Mouse (Mus musculus) 416B (cell line): Measurements from ENCODE around the gene Slc7a8.
A peak's percentile ranks its signal among the peaks of the same experiment; 100 is the strongest.

Source experiments
- DNase-seq: peaks from one replicate; pipeline ENCODE4 v3.0.0; 2011; ENCODE audit warnings: low read depth

Gene Slc7a8

DNA sequence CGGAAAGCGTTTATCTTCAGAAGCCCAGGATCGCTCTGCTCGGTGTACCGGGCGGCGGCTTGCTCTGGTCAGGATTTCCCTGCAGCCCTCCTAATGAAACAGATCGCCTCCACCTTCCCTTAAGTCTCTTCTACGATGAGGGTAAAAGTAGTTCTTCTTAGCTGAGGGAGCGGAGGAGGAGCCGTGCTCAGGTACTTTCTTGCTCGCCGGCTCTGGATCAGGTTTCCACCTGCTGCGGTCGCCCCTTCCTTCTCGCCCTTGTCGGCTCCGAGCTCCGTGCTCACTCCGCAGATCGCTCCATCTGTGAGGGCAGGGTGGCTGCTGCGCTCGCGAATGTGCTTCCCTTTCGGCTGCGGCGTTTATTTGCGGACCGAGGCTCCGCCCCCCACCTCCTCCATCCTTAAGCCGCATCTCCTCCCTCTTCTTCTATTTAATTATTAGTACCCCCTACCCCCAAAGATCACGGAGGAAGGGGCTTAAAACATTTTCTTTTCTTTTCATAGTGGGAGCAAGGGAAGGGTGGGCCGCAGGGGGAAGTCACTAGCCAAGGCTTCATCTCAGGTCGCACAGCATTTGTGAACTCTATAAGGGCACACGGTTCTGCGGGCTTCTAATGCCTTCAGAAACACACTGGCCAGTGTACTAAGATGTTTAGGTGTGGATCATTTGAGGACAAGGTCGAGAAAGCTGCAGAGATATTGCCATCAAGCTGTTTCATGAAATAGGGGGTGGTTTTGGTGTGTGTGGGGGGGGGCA is at the start of gene Slc7a8:
TSS of gene Slc7a8 (minus strand) at position 337 of the 756 bp plus-strand sequence.
- peak; percentile 79 for DNase-seq

GRCm38 (mm10) chr14:54823716-54824115 is 42.0 kb upstream of the Slc7a8 start:
- DNase-seq, result no peak

DNA sequence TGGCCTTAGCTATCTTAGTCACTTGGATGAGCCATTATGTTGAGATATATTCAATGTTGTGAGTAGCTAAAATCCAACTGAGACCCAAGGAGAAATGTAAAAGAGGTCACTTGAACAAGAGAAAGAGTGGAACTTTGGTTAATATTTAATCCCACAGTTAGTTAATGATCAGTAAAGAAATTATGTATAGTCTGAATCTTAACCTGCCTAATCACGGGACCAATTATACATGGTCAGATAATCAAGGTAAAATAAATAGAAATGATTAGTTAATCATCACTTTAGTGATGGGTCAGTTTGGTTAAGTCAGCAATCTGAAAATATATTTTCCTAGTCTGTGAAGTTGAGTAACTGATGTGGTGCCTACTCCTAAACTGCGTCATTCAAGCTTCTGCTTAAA is 40.6 kb upstream of the Slc7a8 start:
- DNase-seq, result no peak

DNA sequence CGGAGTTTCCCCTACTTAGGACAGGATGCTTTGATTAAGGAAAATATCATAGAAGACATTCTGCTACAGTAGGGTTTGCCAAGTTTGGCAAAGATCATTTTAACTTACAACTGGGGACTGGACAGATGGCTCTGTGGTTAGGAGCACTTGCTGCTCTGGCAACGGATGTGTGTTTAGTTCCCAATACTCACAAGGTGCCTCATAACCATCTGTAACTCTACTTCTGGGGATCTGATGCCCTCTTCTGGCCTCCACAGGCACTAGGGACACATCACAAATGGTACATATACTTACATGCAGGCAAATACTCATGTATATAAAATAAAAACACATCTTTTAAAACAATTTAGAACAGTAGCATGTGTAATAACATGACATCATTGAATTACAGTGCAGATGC is 36.0 kb upstream of the Slc7a8 start:
- DNase-seq, result peak; percentile 86

DNA sequence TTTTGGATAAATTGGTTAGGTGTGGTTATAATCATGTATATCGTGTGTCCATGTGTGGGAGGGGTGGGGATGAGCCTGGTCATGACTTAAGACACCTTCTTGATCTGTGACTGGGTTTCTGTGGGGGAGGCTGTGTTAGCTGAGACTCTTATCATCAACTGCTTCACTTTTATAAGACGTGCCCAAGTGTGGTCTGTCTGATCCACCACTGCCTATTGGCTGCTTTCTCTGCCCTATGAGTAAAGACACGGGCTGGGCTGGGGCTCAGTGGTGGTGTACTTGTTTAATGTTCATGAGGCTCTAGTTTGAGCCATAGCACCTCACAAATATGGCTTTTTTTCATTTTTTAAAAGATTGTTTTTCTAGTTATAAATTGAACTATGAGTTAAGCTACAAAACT is 34.0 kb upstream of the Slc7a8 start:
- peak; percentile 11 for DNase-seq

GRCm38 (mm10) chr14:54813991-54814390 is 32.2 kb upstream of the Slc7a8 start, which contains the start of gene Rnf212b:
TSS of gene Rnf212b (plus strand) at chr14:54814141.
- DNase-seq, result no peak

DNA sequence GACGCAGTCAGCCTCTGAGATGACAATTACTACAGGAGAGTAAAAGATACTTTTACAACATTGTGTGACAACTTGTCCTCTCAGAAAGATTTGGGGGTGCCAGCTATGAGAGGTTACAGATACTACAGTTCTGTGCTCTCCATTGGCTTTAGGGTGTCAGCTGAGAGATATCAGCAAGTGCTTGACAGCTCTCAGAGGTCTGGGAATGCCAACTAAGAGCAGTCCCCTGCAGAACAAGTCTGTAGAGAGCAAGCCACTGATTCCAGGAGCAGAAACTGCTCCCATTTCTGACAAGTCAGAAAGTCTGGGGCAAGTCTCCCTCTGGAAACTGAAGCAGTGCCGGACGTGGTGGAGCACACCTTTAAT is 27.9 kb upstream of the Slc7a8 start:
- DNase-seq, result no peak

GRCm38 (mm10) chr14:54808718-54809667 is 27.2 kb upstream of the Slc7a8 start:
- DNase-seq, result peak; percentile 64

- DNase-seq, result no peak
Measured at GRCm38 (mm10) chr14:54806124-54806523, 24.4 kb upstream of the Slc7a8 start.

GRCm38 (mm10) chr14:54802428-54802827 is 20.7 kb upstream of the Slc7a8 start:
- DNase-seq, result peak; percentile 51

GRCm38 (mm10) chr14:54799686-54800085 is 17.9 kb upstream of the Slc7a8 start:
- DNase-seq, result no peak

DNA sequence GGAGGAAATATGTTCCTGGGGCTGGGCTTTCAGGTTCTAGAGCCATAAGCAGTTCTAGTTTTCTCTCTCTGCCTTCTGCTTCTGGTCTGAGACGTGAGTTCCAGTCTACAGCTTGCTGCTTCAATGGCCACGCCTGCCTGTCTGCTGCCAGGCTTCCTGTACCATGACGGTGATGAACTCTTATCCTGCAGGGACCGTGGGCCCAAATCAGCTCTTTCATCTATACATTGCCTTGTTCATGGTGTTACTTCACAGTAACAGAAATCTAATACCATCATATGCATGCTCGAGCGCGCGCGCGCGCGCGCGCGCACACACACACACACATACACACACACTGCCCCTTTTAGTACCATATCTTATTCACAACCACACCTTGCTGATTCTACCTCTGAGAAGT is 15.0 kb upstream of the Slc7a8 start:
- peak; percentile 19 for DNase-seq

- DNase-seq, result no peak
Measured at GRCm38 (mm10) chr14:54795901-54796300, 14.2 kb upstream of the Slc7a8 start.

DNA sequence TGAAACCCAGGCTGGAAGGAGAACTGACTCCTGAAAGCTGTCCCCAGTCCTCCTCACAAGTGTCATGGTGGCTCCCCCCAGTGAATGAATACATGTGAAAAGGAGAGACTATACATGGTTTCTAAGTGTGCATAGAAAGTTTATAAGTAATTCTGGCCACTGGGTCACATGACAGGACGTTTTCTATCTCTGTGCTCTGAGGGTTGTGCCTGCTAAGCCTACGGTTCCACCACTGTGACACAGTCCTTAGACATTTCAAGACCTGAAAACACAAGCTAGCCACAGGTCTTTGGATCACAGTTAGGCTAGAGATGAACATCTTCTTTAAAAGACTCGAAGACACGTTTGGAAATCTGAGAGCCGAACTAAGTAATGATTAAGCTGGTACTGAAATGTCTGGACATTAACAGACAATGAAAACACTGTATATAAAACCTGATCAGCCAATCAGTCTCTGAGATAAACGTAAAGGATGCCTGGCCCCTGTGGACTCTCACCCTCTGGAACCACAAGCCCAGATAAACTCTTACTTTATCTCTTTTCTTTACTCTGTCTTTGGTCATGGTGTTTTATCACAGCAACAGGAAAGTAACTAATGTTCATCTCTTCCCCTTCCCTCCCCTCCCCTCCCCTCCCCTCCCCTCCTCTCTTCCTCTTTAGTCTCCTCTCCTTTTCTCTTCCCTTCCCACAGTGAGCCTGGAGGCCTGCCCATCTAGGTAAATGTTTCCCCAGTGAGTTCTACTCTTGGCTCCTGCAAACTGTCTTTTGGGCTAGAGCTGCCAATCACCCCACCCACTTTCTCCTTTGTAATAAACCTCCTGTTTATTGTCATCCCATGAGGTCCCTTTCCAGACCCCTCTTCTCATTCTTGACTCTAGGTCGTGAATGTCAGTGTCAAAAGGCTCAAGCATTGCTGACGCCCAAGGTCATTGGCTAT is 12.4 kb upstream of the Slc7a8 start:
- DNase-seq, result no peak

GRCm38 (mm10) chr14:54793351-54793750 is 11.6 kb upstream of the Slc7a8 start:
- DNase-seq, result no peak

DNA sequence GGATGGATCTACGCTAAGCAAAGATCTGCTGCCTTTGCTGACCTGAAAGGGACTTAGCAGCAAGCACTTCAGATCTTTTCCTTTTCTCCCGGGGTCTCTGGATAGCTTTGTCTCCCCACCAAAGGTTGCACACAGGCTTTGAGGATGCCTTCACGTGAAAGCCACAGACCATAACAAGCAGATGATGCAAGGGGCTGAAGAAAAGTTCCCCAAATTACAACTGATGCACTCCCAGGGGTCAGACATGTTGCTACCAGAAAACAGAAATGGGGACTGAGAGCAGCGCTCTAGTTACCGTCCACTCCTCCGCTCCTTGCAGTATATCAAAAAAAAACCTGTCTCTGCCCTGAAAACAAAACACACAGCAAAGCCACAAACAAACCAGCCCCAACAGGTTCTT is 10.4 kb upstream of the Slc7a8 start:
- no peak for DNase-seq

DNA sequence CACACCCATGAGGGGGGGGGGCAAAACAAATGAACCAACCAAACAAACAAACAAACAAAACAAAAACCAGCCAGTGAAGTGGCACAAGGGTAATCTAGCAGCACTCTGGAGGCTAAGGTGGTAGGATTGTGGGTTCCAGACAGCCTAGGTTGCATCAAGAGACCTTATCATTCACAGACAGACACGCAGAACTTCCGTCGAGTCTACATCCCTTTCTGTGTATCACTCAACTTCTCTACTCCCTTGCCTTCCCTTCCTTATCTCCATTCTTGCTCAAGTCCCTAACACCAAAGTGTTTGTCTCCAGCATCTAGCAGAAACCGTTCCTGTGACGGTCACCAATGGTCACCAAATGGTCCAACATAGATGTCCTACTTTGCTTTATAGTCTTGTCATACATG is 6.5 kb upstream of the Slc7a8 start:
- peak; percentile 64 for DNase-seq

DNA sequence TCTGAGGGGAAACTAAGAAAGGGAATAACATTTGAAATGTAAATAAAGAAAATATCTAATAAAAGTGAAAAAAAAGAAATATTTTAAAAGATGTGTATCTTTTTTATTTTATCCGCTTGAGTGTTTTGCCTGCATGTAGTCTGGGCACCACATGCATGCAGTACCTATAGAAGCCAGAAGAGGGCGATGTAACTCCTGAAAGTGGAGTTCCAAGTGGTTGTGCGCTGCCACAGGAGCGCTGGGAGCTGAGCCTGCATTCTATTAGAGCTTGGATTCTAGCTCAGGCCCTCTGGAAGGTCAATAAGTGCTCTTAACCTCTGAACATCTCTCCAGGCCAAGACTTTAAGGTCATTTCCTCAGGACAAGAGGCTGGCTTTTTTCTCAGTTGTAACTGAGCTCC is 5.5 kb upstream of the Slc7a8 start:
- DNase-seq, result peak; percentile 42

- no peak for DNase-seq
Measured at GRCm38 (mm10) chr14:54786489-54786888, 4.7 kb upstream of the Slc7a8 start.

GRCm38 (mm10) chr14:54785898-54786297 is 4.2 kb upstream of the Slc7a8 start:
- DNase-seq, result peak; percentile 90

DNA sequence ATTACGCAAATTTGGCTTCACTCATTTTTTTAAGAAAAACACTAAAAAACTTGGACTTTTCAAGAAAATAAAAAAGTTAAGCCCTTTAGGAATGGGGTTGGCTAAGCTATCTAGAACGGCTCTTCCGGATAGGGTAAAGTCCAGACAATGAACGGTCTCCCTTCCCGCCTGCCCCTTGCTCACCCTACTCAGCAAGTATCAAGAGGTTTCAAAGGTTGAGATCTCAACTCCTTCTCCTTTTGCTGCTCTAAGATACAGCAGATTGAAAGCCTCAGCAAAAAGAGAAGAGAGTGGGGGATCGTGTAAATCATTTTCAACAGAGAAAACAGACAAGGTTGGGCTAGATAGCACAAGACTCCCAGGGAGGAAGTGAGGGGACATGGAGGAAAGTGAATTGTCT is 1.2 kb upstream of the Slc7a8 start:
- DNase-seq, result no peak
